Mouse (Mus musculus): ENCODE results near the gene Carmil3. TPM values are rescaled to one million over a fixed set of nuclear protein-coding genes. Genes with fewer than 3 reads are reported as not detected.

Carmil3 gene
- total and polyA plus RNA-seq, 2 experiments from 2014 or later, result 0.56 to 6.1 TPM

DNA sequence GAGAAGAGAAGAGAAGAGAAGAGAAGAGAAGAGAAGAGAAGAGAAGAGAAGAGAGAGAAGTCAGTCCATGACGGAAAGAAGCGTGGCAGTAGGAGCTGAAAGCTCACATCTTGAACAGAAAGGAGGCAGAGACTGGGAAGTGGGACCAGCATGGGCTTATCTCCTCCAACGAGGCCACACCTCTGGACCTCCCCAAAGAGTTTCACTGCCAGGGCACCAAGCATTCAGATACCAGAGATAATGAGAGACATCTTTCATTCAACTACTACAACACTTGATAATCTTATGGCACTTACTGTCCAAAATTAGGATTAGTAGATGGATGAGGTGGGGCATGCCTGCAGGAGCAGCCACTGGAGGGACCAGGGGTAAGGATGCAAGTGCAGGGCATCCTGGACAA lies 65.3 kb downstream of the Carmil3 start:
- ATAC-seq (ENCODE audit: insufficient read depth, low read depth) (no peak), DNase-seq (ENCODE audit: low spot score) (no peak)
- no peaks in the 10 kb centered on the region for H3K27me3 ChIP-seq (ENCODE audit: control insufficient read depth, insufficient read depth, low read length)
- H3K36me3 ChIP-seq (replicated peaks; ENCODE audit: control insufficient read depth, insufficient read depth, low read length), result no peaks in the 10 kb centered on the region
- 61% methylated on average over 3 of the region's 3 CpGs for WGBS
- H3K9me3 ChIP-seq (replicated peaks; ENCODE audit: control insufficient read depth, low read length), result no peaks in the 10 kb centered on the region
- no peaks in the 10 kb centered on the region for H3K4me1 ChIP-seq (ENCODE audit: control insufficient read depth, insufficient read depth)
- H3K4me3 ChIP-seq (ENCODE audit: low read depth, low read length), result no peak overlapping the region
- H3K27ac ChIP-seq (ENCODE audit: low read depth), result no peak overlapping the region
- TF ChIP-seq CTCF (IDR thresholded peaks at IDR 0.05; ENCODE audit: low read depth) (no peak), EP300 (IDR thresholded peaks at IDR 0.05; ENCODE audit: low read depth) (no peak)
- H3K9ac ChIP-seq (replicated peaks; ENCODE audit: low read depth, low read length), result no peak overlapping the region
- no peak overlapping the region for H3K4me2 ChIP-seq (ENCODE audit: low read depth, low read length)

DNA sequence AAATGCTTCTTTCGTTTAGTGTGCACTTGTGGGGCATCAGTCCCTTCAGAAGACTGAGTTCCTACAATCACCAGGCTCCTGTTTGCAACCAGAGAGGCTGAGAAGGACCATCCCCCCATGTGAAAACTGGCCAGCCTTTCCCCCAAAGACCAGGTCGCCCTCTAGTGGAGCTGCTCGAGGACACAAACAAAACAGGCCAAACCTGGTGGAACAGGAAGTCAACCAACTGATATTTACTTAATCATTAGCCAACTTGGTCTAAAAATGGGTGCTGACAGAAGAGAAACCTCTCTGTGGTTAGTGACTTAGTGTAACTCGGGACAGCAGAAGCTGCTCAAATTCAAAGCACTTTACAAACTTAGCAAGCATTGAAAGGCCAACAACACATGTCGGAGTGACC lies 66.6 kb downstream of the Carmil3 start:
- 0 out of 2 replicates have a peak overlapping the region, but pooled peaks have one; percentile 17 for H3K27ac ChIP-seq (ENCODE audit: low read depth)
- peaks cover 6% of the 10 kb centered on the region for H3K4me1 ChIP-seq (ENCODE audit: control insufficient read depth, insufficient read depth)
- H3K27me3 ChIP-seq (ENCODE audit: control insufficient read depth, insufficient read depth, low read length), result no peaks in the 10 kb centered on the region
- no peak overlapping the region for H3K9ac ChIP-seq (replicated peaks; ENCODE audit: low read depth, low read length)
- H3K4me3 ChIP-seq (ENCODE audit: low read depth, low read length), result no peak overlapping the region
- DNase-seq (ENCODE audit: low spot score), result peak; percentile 80
- WGBS, result 22% methylated on average over 5 of the region's 5 CpGs
- H3K4me2 ChIP-seq (ENCODE audit: low read depth, low read length), result no peak overlapping the region
- no peak for ATAC-seq (ENCODE audit: insufficient read depth, low read depth)
- TF ChIP-seq EP300 (IDR thresholded peaks at IDR 0.05; ENCODE audit: low read depth), result peak; percentile 33; the same call in 1 of the 2 replicates
- peak; percentile 90 for TF ChIP-seq CTCF (IDR thresholded peaks at IDR 0.05; ENCODE audit: low read depth)
- no peaks in the 10 kb centered on the region for H3K9me3 ChIP-seq (replicated peaks; ENCODE audit: control insufficient read depth, low read length)
- no peaks in the 10 kb centered on the region for H3K36me3 ChIP-seq (replicated peaks; ENCODE audit: control insufficient read depth, insufficient read depth, low read length)

DNA sequence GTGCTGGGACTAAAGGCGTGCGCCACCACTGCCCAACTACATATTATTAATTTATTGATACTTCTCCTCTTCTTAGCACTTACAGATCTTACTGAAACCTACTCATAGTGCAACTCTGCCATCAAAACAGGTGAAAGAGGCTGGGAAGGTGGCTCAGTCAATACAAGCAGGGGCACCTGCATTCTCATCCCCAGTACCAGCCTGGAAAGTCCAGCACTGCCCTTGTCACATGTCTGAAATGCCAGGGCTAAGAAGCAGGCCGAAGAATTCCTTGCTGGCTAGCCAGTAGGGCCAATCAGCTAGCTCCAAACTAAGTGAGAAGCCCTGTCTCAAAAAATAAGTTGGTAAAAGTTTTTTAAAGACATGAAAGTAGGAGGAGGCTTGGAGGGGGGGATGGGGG lies 67.1 kb downstream of the Carmil3 start:
- Histone ChIP-seq H3K9me3 (replicated peaks; ENCODE audit: control insufficient read depth, low read length) (no peaks in the 10 kb centered on the region), H3K4me3 (ENCODE audit: low read depth, low read length) (no peak overlapping the region), H3K27me3 (ENCODE audit: control insufficient read depth, insufficient read depth, low read length) (no peaks in the 10 kb centered on the region), H3K9ac (replicated peaks; ENCODE audit: low read depth, low read length) (no peak overlapping the region), H3K4me2 (ENCODE audit: low read depth, low read length) (no peak overlapping the region), H3K4me1 (ENCODE audit: control insufficient read depth, insufficient read depth) (peaks cover 6% of the 10 kb centered on the region), H3K36me3 (replicated peaks; ENCODE audit: control insufficient read depth, insufficient read depth, low read length) (peaks cover 4% of the 10 kb centered on the region; the same call in 1 of the 2 replicates), H3K27ac (ENCODE audit: low read depth) (0 out of 2 replicates have a peak overlapping the region, but pooled peaks have one; percentile 17)
- ATAC-seq (ENCODE audit: insufficient read depth, low read depth) (no peak), DNase-seq (ENCODE audit: low spot score) (no peak)
- 83% methylated on average over 3 of the region's 3 CpGs for WGBS
- no peak for TF ChIP-seq EP300 (IDR thresholded peaks at IDR 0.05; ENCODE audit: low read depth)
- no peak for TF ChIP-seq CTCF (IDR thresholded peaks at IDR 0.05; ENCODE audit: low read depth)

Other genes starting within 250 kb of the Carmil3 start
- gene Dhrs4, start 11.9 kb upstream of the Carmil3 start, total RNA-seq (2014; rRNA removed; ENCODE audit: low replicate concordance), result 36.5 and 48.8 TPM in 2 replicates
- gene Dhrs4, start 11.9 kb upstream of the Carmil3 start, polyA plus RNA-seq (2015; fragmentation: Nextera tagmentation; extraction: Ambion mirVana), result 82.5 and 83.3 TPM in 2 replicates
- gene Cpne6, start 19.8 kb downstream of the Carmil3 start, total RNA-seq (2014; rRNA removed; ENCODE audit: low replicate concordance), result 0.08 TPM in 1 of 2 replicates, not detected in the other
- gene Cpne6, start 19.8 kb downstream of the Carmil3 start, polyA plus RNA-seq (2015; fragmentation: Nextera tagmentation; extraction: Ambion mirVana), result 0.08 and 0.26 TPM in 2 replicates
- gene Nrl, start 34.3 kb downstream of the Carmil3 start, total RNA-seq (2014; rRNA removed; ENCODE audit: low replicate concordance), result not detected in 2 replicates
- gene Nrl, start 34.3 kb downstream of the Carmil3 start, polyA plus RNA-seq (2015; fragmentation: Nextera tagmentation; extraction: Ambion mirVana), result not detected in 2 replicates
- 48.3 and 85.2 TPM in 2 replicates for gene Pck2, start 49.6 kb downstream of the Carmil3 start, total RNA-seq (2014; rRNA removed; ENCODE audit: low replicate concordance)
- 22.6 and 24.2 TPM in 2 replicates for gene Pck2, start 49.6 kb downstream of the Carmil3 start, polyA plus RNA-seq (2015; fragmentation: Nextera tagmentation; extraction: Ambion mirVana)
- gene Dcaf11, start 69.4 kb downstream of the Carmil3 start, total RNA-seq (2014; rRNA removed; ENCODE audit: low replicate concordance), result 74.4 and 84.9 TPM in 2 replicates
- gene Dcaf11, start 69.4 kb downstream of the Carmil3 start, polyA plus RNA-seq (2015; fragmentation: Nextera tagmentation; extraction: Ambion mirVana), result 75.2 and 81.6 TPM in 2 replicates
- gene A730061H03Rik, start 69.8 kb downstream of the Carmil3 start, total RNA-seq (2014; rRNA removed; ENCODE audit: low replicate concordance), result 15.5 TPM in 1 of 2 replicates, not detected in the other
- 1.3 and 1.4 TPM in 2 replicates for gene A730061H03Rik, start 69.8 kb downstream of the Carmil3 start, polyA plus RNA-seq (2015; fragmentation: Nextera tagmentation; extraction: Ambion mirVana)
- gene Fitm1, start 85.0 kb downstream of the Carmil3 start, total RNA-seq (2014; rRNA removed; ENCODE audit: low replicate concordance), result 212 and 277 TPM in 2 replicates
- gene Fitm1, start 85.0 kb downstream of the Carmil3 start, polyA plus RNA-seq (2015; fragmentation: Nextera tagmentation; extraction: Ambion mirVana), result 181 and 195 TPM in 2 replicates
- 145 and 181 TPM in 2 replicates for gene Psme1, start 87.5 kb downstream of the Carmil3 start, total RNA-seq (2014; rRNA removed; ENCODE audit: low replicate concordance)
- 250 and 254 TPM in 2 replicates for gene Psme1, start 87.5 kb downstream of the Carmil3 start, polyA plus RNA-seq (2015; fragmentation: Nextera tagmentation; extraction: Ambion mirVana)
- 36.1 and 37.6 TPM in 2 replicates for gene Emc9, start 94.7 kb downstream of the Carmil3 start, total RNA-seq (2014; rRNA removed; ENCODE audit: low replicate concordance)
- gene Emc9, start 94.7 kb downstream of the Carmil3 start, polyA plus RNA-seq (2015; fragmentation: Nextera tagmentation; extraction: Ambion mirVana), result 52.9 and 54.1 TPM in 2 replicates
- gene Psme2, start 100.5 kb downstream of the Carmil3 start, total RNA-seq (2014; rRNA removed; ENCODE audit: low replicate concordance), result 35.3 and 352 TPM in 2 replicates
- 220 and 234 TPM in 2 replicates for gene Psme2, start 100.5 kb downstream of the Carmil3 start, polyA plus RNA-seq (2015; fragmentation: Nextera tagmentation; extraction: Ambion mirVana)
- gene Rnf31, start 101.1 kb downstream of the Carmil3 start, total RNA-seq (2014; rRNA removed; ENCODE audit: low replicate concordance), result 15.0 and 20.1 TPM in 2 replicates
- 10.3 and 13.6 TPM in 2 replicates for gene Rnf31, start 101.1 kb downstream of the Carmil3 start, polyA plus RNA-seq (2015; fragmentation: Nextera tagmentation; extraction: Ambion mirVana)
- gene Irf9, start 112.9 kb downstream of the Carmil3 start, total RNA-seq (2014; rRNA removed; ENCODE audit: low replicate concordance), result 31.5 and 44.7 TPM in 2 replicates
- gene Irf9, start 112.9 kb downstream of the Carmil3 start, polyA plus RNA-seq (2015; fragmentation: Nextera tagmentation; extraction: Ambion mirVana), result 11.6 and 14.2 TPM in 2 replicates
- 1.5 and 9.1 TPM in 2 replicates for gene Rec8, start 127.4 kb downstream of the Carmil3 start, total RNA-seq (2014; rRNA removed; ENCODE audit: low replicate concordance)
- 1.9 and 2.1 TPM in 2 replicates for gene Rec8, start 127.4 kb downstream of the Carmil3 start, polyA plus RNA-seq (2015; fragmentation: Nextera tagmentation; extraction: Ambion mirVana)
- 34.9 and 49.8 TPM in 2 replicates for gene Ipo4, start 145.3 kb downstream of the Carmil3 start, total RNA-seq (2014; rRNA removed; ENCODE audit: low replicate concordance)
- gene Ipo4, start 145.3 kb downstream of the Carmil3 start, polyA plus RNA-seq (2015; fragmentation: Nextera tagmentation; extraction: Ambion mirVana), result 32.0 and 37.6 TPM in 2 replicates
- 0.15 and 6.9 TPM in 2 replicates for gene Gm49378, start 147.2 kb downstream of the Carmil3 start, total RNA-seq (2014; rRNA removed; ENCODE audit: low replicate concordance)
- gene Gm49378, start 147.2 kb downstream of the Carmil3 start, polyA plus RNA-seq (2015; fragmentation: Nextera tagmentation; extraction: Ambion mirVana), result 1.1 and 1.2 TPM in 2 replicates
- gene Tm9sf1, start 153.2 kb downstream of the Carmil3 start, total RNA-seq (2014; rRNA removed; ENCODE audit: low replicate concordance), result 62.8 and 83.3 TPM in 2 replicates
- gene Tm9sf1, start 153.2 kb downstream of the Carmil3 start, polyA plus RNA-seq (2015; fragmentation: Nextera tagmentation; extraction: Ambion mirVana), result 62.7 and 67.4 TPM in 2 replicates
- gene Tssk4, start 159.5 kb downstream of the Carmil3 start, total RNA-seq (2014; rRNA removed; ENCODE audit: low replicate concordance), result 0.12 TPM in 1 of 2 replicates, not detected in the other
- 0.25 and 0.31 TPM in 2 replicates for gene Tssk4, start 159.5 kb downstream of the Carmil3 start, polyA plus RNA-seq (2015; fragmentation: Nextera tagmentation; extraction: Ambion mirVana)
- 62.4 and 66.0 TPM in 2 replicates for gene Mdp1, start 169.9 kb downstream of the Carmil3 start, total RNA-seq (2014; rRNA removed; ENCODE audit: low replicate concordance)
- gene Mdp1, start 169.9 kb downstream of the Carmil3 start, polyA plus RNA-seq (2015; fragmentation: Nextera tagmentation; extraction: Ambion mirVana), result 98.6 and 104 TPM in 2 replicates
- 27.4 and 31.8 TPM in 2 replicates for gene Gmpr2, start 181.3 kb downstream of the Carmil3 start, total RNA-seq (2014; rRNA removed; ENCODE audit: low replicate concordance)
- 27.7 and 29.2 TPM in 2 replicates for gene Gmpr2, start 181.3 kb downstream of the Carmil3 start, polyA plus RNA-seq (2015; fragmentation: Nextera tagmentation; extraction: Ambion mirVana)
- 137 and 141 TPM in 2 replicates for gene Nedd8, start 181.5 kb downstream of the Carmil3 start, total RNA-seq (2014; rRNA removed; ENCODE audit: low replicate concordance)
- 460 and 483 TPM in 2 replicates for gene Nedd8, start 181.5 kb downstream of the Carmil3 start, polyA plus RNA-seq (2015; fragmentation: Nextera tagmentation; extraction: Ambion mirVana)
- 11.9 and 20.2 TPM in 2 replicates for gene Tinf2, start 191.2 kb downstream of the Carmil3 start, total RNA-seq (2014; rRNA removed; ENCODE audit: low replicate concordance)
- 15.9 and 17.1 TPM in 2 replicates for gene Tinf2, start 191.2 kb downstream of the Carmil3 start, polyA plus RNA-seq (2015; fragmentation: Nextera tagmentation; extraction: Ambion mirVana)
- gene Tgm1, start 223.3 kb downstream of the Carmil3 start, total RNA-seq (2014; rRNA removed; ENCODE audit: low replicate concordance), result 0.85 and 1.3 TPM in 2 replicates
- gene Tgm1, start 223.3 kb downstream of the Carmil3 start, polyA plus RNA-seq (2015; fragmentation: Nextera tagmentation; extraction: Ambion mirVana), result 0.11 and 0.27 TPM in 2 replicates
- gene Rabggta, start 231.6 kb downstream of the Carmil3 start, total RNA-seq (2014; rRNA removed; ENCODE audit: low replicate concordance), result 35.6 and 36.8 TPM in 2 replicates
- 20.8 and 21.8 TPM in 2 replicates for gene Rabggta, start 231.6 kb downstream of the Carmil3 start, polyA plus RNA-seq (2015; fragmentation: Nextera tagmentation; extraction: Ambion mirVana)